Mouse (Mus musculus) heart, adult 10 weeks (tissue): ENCODE data around the gene Acsm2. TPM values are rescaled to one million over a fixed set of nuclear protein-coding genes. Genes with fewer than 3 reads are reported as not detected.

Experiments
- polyA plus RNA-seq: library from polyadenylated mRNA; stranded (reverse); fragments of 350-450 nt; fragmentation: Illumina TruSeq; extraction: RNeasy Lipid Tissue Mini Kit (QIAGEN cat#74804); gene quantifications from one replicate; pipeline ENCODE4 v1.2.3, GENCODE M21; 2014; ENCODE audit warnings: low read depth, low replicate concordance

The Acsm2 gene
- polyA plus RNA-seq, result not detected

DNA sequence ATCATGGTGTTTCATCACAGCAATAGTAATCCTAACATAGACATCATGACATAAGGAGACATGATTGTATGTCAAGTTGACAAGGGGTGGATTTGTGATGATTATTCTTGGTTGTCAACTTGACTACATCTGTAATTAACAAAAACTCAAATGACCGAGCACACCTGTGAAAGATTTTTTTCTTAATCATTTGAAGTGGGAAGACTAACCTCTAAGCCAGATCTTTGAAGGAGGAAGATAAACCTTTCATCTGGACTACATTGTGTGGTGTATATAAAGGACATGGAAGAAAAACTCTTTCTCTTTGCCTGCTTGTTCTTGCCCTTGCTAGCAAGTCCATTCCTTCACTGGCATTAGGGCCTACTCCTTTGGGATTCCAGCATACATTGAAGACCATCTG, at the start of gene Acsm2:
TSS of gene Acsm2 (plus strand) at position 301 of the 400 bp plus-strand sequence.

DNA sequence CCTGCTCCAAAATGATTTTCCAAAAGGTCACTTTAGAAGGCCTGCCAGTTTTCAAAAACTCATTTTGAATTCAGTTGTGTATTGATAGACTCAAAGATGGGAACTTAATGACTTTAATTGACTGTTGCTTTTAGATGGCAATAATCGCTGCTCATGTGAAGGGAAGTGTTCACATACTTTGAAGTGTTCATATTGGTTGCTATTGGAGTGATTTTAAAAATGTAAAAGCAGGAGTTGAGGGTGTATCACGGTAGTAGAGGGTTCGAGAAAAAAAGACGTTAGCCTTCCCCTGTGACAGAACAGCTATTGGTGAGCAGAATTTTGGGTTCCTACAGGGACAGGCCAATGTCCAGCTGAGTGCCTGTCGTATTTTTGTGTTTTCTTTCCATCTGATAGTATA, 35.0 kb upstream of the Acsm2 start, which contains the start of gene Acsm5:
TSS of gene Acsm5 (plus strand) at position 301 of the 400 bp plus-strand sequence.

GRCm38 (mm10) chr7:119523389-119523788, 30.8 kb upstream of the Acsm2 start, which contains the start of gene Pdilt:
Pdilt (minus strand) TSS chr7:119523489.

DNA sequence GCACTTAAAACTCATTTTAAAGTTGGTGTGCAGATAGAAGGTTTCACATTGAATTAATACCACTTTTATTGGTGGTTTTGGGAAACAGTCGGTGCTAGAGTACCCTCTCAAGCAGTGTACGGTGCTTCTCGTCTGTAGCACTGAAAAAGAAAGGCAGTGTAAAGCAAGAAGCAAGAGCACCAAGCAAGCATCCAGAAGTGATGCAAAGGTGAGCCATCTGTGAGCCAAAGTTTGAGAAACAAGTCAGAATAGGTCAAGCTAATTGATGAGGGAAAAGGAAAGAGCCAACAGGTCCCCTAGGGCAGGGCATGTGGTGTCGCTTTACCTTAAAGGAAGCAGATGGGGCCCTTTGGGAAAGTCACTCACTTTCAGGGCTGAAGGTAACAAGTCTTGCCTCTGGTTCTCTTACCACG, 52.5 kb downstream of the Acsm2 start, which contains the start of gene Acsm1:
TSS of gene Acsm1 (plus strand) at position 363 of the 413 bp plus-strand sequence.

Other genes with a start within 250 kb of the Acsm2 start
- not detected for gene Gp2, start 95.1 kb upstream of the Acsm2 start, polyA plus RNA-seq
- gene Umod, start 75.1 kb upstream of the Acsm2 start, polyA plus RNA-seq, result not detected
- 5.7 TPM for gene Acsm5, start 34.9 kb upstream of the Acsm2 start, polyA plus RNA-seq
- not detected for gene Pdilt, start 30.9 kb upstream of the Acsm2 start, polyA plus RNA-seq
- not detected for gene Acsm1, start 52.7 kb downstream of the Acsm2 start, polyA plus RNA-seq
- not detected for gene Acsm4, start 135.7 kb downstream of the Acsm2 start, polyA plus RNA-seq
- 25.5 TPM for gene Thumpd1, start 166.5 kb downstream of the Acsm2 start, polyA plus RNA-seq
- gene Acsm3, start 206.6 kb downstream of the Acsm2 start, polyA plus RNA-seq, result 6.4 TPM
- gene Rexo5, start 239.7 kb downstream of the Acsm2 start, polyA plus RNA-seq, result 3.2 TPM
- 2.5 TPM for gene Eri2, start 239.7 kb downstream of the Acsm2 start, polyA plus RNA-seq